Mouse (Mus musculus): ENCODE measurements around the gene Lrrtm3. TPM values are rescaled to one million over a fixed set of nuclear protein-coding genes. Genes with fewer than 3 reads are reported as not detected.

The Lrrtm3 gene
- total RNA-seq, 2 experiments from 2014 or later: not detected

GRCm38 (mm10) chr10:64049946-64050345 lies 40.1 kb downstream of the Lrrtm3 start:
- ATAC-seq (replicated peaks; ENCODE audit: low FRiP score, poor library complexity, severe bottlenecking): no peak

- no peak for ATAC-seq (replicated peaks; ENCODE audit: low FRiP score, poor library complexity, severe bottlenecking)
These were observed 40.9 kb downstream of the Lrrtm3 start for GRCm38 (mm10) chr10:64049151-64049550.

DNA sequence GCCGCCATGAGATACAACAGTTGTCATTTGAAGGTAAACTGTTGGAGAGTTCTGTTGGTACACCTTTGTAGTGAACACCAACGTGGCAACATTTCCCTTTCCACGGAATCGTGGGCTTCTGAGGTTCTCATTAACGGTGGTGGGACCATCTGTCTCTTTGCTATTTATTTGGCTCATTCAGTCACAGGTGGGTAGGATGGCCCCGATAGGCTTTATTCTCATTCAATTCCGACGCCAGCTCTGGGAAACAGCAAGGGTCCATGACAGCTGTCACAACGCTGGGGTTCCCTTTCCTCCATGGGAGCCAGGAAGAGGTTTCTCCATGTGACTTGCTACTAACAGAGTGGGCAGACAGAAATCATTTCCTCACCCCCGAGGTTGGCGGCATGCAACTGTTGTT lies 48.2 kb downstream of the Lrrtm3 start:
- ATAC-seq (replicated peaks; ENCODE audit: low FRiP score, poor library complexity, severe bottlenecking): no peak

DNA sequence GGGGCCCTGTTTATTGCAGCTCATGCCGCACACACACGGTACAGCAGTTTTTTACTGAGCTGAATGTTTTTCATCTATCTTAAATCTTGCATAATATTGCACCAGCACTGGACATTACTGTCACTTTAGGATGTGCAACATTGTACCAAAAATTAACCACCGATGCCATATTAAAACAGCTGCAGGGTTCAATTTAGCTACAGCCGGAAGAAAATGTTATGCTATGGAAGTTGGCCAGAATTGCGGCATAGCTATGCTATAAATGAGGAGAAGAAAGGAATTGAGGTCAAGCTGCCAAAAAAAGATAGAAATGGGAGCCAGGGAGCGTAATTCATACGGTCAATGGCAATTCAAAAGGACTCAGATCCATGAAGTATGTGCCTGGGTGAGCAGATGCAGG lies 48.9 kb downstream of the Lrrtm3 start:
- no peak for ATAC-seq (replicated peaks; ENCODE audit: low FRiP score, poor library complexity, severe bottlenecking)

- no peak for ATAC-seq (replicated peaks; ENCODE audit: low FRiP score, poor library complexity, severe bottlenecking)
These were observed 50.1 kb downstream of the Lrrtm3 start for GRCm38 (mm10) chr10:64039760-64040535.

GRCm38 (mm10) chr10:64030901-64031300 lies 59.2 kb downstream of the Lrrtm3 start:
- no peak for ATAC-seq (replicated peaks; ENCODE audit: low FRiP score, poor library complexity, severe bottlenecking)

DNA sequence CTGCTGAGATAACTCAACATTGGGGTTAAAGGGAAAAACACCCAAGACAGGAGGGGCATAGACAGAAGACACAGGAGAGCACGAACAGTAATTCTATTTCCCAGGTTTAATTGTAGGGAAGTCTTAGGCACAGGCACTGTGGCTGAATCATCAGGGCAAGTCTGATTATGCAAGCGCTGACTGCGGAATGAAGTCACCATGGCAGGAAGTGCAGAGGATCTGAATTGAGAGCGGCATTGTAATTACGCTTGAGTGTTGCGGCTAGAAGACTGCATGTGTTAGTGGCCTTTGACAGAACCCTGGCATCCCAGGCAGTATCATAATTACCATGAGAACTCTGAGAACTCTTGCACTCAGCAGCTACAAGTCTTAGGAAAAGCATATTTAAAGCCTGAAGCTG lies 66.7 kb downstream of the Lrrtm3 start:
- ATAC-seq (replicated peaks; ENCODE audit: low FRiP score, poor library complexity, severe bottlenecking): no peak

DNA sequence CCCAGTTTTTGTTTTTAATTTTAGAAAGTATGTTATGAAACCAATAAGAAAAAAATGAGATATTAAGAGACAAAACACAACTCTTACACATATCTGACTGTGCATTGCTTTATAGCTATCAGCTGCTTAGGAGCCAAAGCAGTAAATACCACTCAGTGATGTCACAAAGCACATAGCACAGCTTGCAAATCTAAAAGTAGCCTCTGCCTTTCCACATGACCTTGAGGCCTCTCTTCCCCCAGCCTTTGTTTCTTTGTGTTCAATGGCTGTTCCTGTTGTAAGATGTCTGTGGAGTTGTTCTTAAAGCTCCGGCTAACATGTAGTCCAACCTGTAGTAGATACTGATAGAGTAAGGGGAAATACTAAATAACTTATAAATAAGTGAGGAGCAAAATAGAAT lies 69.7 kb downstream of the Lrrtm3 start:
- ATAC-seq (replicated peaks; ENCODE audit: low FRiP score, poor library complexity, severe bottlenecking): no peak

DNA sequence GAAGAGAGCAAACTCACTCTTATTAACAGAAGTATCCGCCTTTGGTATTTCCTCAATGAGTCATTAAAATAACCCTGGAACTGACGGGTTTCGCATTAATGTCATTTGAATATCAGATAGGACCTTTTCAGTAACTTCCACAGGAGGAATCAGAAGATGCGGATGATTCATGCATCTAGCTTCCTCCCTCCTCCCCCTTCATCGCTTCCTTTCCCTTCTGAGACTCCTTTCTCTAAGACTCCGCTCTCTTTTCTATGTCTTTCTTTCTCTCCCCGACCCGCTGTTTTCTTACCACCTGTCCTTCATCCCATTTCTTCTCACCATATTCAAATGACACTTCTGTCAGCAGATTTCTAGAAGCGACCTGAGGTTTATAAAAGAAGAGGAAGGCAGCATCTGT lies 88.1 kb downstream of the Lrrtm3 start:
- no peak for ATAC-seq (replicated peaks; ENCODE audit: low FRiP score, poor library complexity, severe bottlenecking)

DNA sequence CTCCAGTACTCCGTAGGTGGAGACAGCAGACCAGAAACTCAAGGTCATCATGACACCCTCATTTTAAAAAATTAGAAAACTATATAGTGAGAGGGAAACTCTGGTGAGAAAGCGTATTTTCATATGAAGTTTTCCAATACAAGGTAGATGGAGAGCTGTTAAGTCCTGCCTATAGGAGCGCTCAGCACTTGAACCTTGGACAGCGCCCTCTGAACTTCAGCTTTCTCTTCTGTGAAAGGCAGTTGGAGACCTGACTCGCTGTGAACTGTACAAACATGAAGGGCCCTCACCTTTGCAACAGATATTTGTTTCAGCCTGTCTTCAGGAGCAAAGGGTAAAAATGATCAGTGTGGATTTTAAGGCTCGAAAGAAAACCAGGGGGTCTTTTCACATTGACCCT lies 88.5 kb downstream of the Lrrtm3 start:
- ATAC-seq (replicated peaks; ENCODE audit: low FRiP score, poor library complexity, severe bottlenecking): no peak

DNA sequence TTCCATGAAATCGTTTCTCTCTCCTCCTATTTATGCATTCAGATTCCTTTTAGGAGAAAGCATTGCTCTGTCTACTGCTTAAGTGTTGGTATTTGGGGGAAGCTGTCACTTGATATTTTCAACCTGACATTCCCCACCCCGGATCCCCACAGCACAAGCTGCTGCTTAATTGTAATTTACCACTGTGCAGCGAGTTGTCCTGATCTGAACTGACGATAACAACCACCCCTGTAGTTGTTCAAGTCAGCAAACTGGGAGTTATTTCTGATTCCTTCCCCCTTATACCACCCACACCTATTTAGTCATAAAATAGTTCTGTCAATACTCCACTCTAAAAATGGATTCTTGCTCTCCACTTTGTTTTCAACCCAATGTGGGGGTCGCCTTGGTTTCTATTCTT lies 95.8 kb downstream of the Lrrtm3 start:
- no peak for ATAC-seq (replicated peaks; ENCODE audit: low FRiP score, poor library complexity, severe bottlenecking)

GRCm38 (mm10) chr10:63985576-63985975 lies 104.5 kb downstream of the Lrrtm3 start:
- no peak for ATAC-seq (replicated peaks; ENCODE audit: low FRiP score, poor library complexity, severe bottlenecking)

- ATAC-seq (replicated peaks; ENCODE audit: low FRiP score, poor library complexity, severe bottlenecking): no peak
These were observed 110.7 kb downstream of the Lrrtm3 start for GRCm38 (mm10) chr10:63979410-63979809.

- no peak for ATAC-seq (replicated peaks; ENCODE audit: low FRiP score, poor library complexity, severe bottlenecking)
These were observed 111.1 kb downstream of the Lrrtm3 start for GRCm38 (mm10) chr10:63978969-63979368.

- no peak for ATAC-seq (replicated peaks; ENCODE audit: low FRiP score, poor library complexity, severe bottlenecking)
These were observed 111.5 kb downstream of the Lrrtm3 start for GRCm38 (mm10) chr10:63978535-63978934.

DNA sequence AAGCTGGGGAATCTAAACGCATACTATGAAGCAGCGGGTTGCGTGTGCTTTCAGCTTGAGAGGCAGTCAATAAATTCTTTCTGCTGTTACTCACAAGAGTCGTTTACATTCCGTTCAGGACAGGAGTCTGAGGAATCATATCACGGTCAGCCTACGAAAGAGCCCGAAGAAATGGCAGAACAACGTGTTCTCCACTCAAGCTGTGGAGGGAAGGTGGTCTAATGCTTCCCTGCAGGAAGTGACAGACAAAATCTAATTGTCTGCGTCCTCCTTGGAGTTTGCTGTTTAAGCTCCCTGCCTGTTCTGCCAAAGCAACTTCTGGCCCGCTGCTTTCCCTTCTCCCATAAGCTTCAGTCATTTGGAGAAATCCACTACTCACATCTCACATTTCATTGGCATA lies 112.0 kb downstream of the Lrrtm3 start:
- ATAC-seq (replicated peaks; ENCODE audit: low FRiP score, poor library complexity, severe bottlenecking): no peak

- ATAC-seq (replicated peaks; ENCODE audit: low FRiP score, poor library complexity, severe bottlenecking): no peak
These were observed 117.8 kb downstream of the Lrrtm3 start for GRCm38 (mm10) chr10:63972300-63972699.

- no peak for ATAC-seq (replicated peaks; ENCODE audit: low FRiP score, poor library complexity, severe bottlenecking)
These were observed 135.7 kb downstream of the Lrrtm3 start for GRCm38 (mm10) chr10:63954308-63954930.

DNA sequence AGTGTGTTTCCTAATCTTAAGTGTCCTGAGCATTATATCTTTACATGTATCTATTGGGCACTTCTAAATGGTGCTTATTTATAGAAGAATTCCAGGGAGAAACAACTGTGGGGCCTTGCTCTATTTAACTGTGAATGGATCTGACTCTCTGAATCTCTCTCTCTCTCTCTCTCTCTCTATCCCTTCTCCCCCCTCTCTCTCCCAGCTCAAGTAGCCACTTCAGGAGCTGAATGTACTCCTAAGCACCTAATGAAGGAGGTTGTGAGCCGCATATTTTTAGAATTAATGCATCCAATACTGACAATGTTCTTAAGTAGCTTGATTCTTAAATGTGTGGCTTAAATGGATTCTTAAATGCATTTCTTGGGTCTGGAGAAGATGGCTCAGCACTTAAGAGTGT lies 138.6 kb downstream of the Lrrtm3 start:
- no peak for ATAC-seq (replicated peaks; ENCODE audit: low FRiP score, poor library complexity, severe bottlenecking)

GRCm38 (mm10) chr10:63950867-63951266 lies 139.2 kb downstream of the Lrrtm3 start:
- ATAC-seq (replicated peaks; ENCODE audit: low FRiP score, poor library complexity, severe bottlenecking): no peak

DNA sequence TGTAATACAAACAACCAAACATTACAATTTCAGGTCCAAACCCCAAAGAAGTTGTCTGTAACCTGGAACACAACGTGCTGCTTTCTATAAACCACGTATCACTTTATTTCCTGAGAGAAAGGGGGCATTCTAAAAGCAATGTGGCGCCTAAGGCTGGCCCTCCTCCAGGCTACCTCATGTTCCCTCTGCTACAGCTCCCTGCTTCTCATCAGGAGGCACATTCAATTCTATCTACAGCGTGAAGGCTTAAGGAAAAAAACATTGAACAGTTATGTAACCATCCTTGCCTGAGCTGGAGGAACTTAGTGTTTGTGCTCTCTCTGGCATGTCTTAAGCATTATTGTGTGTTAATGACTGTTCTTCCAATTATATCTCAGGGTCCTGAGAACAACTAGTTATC lies 142.8 kb downstream of the Lrrtm3 start:
- no peak for ATAC-seq (replicated peaks; ENCODE audit: low FRiP score, poor library complexity, severe bottlenecking)

DNA sequence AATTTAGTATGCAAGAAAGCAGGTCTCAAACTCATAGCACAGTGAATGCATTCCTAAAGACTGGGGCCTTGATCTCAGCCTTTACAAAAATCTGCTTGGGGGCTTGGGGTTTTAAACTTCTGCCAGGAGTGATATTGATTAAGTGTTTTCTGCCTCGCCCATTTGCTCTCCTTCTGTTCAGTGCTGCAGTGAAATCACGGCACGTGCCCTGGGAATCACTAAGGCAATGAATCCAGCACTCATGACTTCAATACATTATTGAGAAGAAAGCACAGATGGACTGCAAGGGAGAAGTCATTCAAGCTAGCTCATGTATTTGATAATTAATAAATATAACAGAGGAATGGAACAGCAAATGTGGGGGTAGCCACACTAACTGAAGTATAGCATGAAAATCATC lies 144.5 kb downstream of the Lrrtm3 start:
- no peak for ATAC-seq (replicated peaks; ENCODE audit: low FRiP score, poor library complexity, severe bottlenecking)
